Mouse (Mus musculus): ENCODE data around the gene Fam172a. TPM values are rescaled to one million over a fixed set of nuclear protein-coding genes. Genes with fewer than 3 reads are reported as not detected.

The Fam172a gene
- polyA plus RNA-seq, 1 experiment from 2014 or later: 33.0 TPM

DNA sequence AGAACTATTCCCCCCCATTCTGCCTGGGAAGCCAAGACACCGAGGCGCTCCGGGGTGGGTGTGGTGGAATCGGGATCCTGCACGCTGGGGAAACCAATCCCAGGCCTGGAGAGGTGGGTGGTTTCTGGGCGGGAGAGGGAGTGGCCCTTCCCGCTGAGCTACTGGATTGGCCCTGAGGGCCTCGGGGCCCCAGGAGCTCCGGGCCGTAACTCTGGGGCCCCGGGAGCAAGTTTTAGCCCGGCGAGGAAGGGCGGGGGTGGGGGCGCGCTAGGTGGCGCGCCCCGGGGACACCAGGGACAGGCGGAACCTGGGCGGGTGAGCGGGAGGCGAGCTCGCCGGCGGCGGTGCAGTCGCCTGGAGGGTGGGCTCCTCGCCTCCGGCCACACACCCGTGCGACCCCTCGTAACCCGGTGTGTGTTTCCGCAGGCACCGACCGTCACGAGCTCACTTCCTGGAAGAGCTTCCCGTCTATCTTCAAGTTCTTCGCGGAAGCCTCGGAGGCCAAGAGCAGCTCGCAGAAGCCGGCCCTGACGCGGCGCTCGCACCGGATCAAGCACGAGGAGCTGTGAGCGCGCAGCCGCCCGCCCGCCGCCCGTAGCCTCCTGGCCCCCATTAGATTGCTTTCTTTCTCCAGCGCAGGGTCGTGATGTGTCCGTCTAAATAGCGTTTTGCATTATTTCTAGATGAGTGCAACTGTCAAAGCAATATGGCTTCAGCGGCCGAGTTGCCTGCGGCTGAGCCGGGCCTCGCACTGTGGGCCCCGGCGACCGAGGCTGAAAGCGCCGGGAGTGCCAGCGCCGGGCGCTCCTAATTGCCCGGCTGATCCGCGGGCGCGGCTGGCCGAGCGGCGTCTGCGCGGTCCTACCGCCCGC is 461.5 kb downstream of the Fam172a start:
- Histone ChIP-seq H3K9ac (ENCODE audit: low read depth, low read length) (peak overlapping the region; percentile 71), H3K4me1 (ENCODE audit: control insufficient read depth, insufficient read depth, low read length) (no peaks in the 10 kb centered on the region), H3K36me3 (ENCODE audit: control insufficient read depth, insufficient read depth, low read length) (no peaks in the 10 kb centered on the region), H3K4me3 (ENCODE audit: low read depth, low read length) (peak overlapping the region; percentile 58), H3K4me2 (ENCODE audit: low read depth, low read length) (peak overlapping the region; percentile 98), H3K27ac (replicated peaks; ENCODE audit: low read depth, low read length) (peak overlapping the region; percentile 39; the same call in 1 of the 2 replicates), H3K27me3 (replicated peaks; ENCODE audit: control insufficient read depth, insufficient read depth, low read length) (peaks cover 32% of the 10 kb centered on the region), H3K9me3 (ENCODE audit: control insufficient read depth, low read length) (no peaks in the 10 kb centered on the region)
- peak; percentile 87 for DNase-seq (ENCODE audit: low spot score)
- ATAC-seq (ENCODE audit: low read depth): peak; percentile 94
- 0% methylated on average over 56 of the region's 86 CpGs for WGBS

GRCm38 (mm10) chr13:78164941-78165340 is 463.1 kb downstream of the Fam172a start:
- H3K36me3 ChIP-seq (ENCODE audit: control insufficient read depth, insufficient read depth, low read length): no peaks in the 10 kb centered on the region
- DNase-seq (ENCODE audit: low spot score): no peak
- ATAC-seq (ENCODE audit: low read depth): no peak
- H3K4me3 ChIP-seq (ENCODE audit: low read depth, low read length): no peak overlapping the region
- H3K4me1 ChIP-seq (ENCODE audit: control insufficient read depth, insufficient read depth, low read length): no peaks in the 10 kb centered on the region
- H3K9ac ChIP-seq (ENCODE audit: low read depth, low read length): no peak overlapping the region
- H3K4me2 ChIP-seq (ENCODE audit: low read depth, low read length): no peak overlapping the region
- no peak overlapping the region for H3K27ac ChIP-seq (replicated peaks; ENCODE audit: low read depth, low read length)
- no peaks in the 10 kb centered on the region for H3K9me3 ChIP-seq (ENCODE audit: control insufficient read depth, low read length)
- H3K27me3 ChIP-seq (replicated peaks; ENCODE audit: control insufficient read depth, insufficient read depth, low read length): peaks cover 43% of the 10 kb centered on the region

GRCm38 (mm10) chr13:78168166-78168565 is 466.3 kb downstream of the Fam172a start:
- H3K4me2 ChIP-seq (ENCODE audit: low read depth, low read length): no peak overlapping the region
- H3K36me3 ChIP-seq (ENCODE audit: control insufficient read depth, insufficient read depth, low read length): no peaks in the 10 kb centered on the region
- H3K27me3 ChIP-seq (replicated peaks; ENCODE audit: control insufficient read depth, insufficient read depth, low read length): peaks cover 69% of the 10 kb centered on the region
- DNase-seq (ENCODE audit: low spot score) (no peak), ATAC-seq (ENCODE audit: low read depth) (no peak)
- no peak overlapping the region for H3K9ac ChIP-seq (ENCODE audit: low read depth, low read length)
- no peaks in the 10 kb centered on the region for H3K9me3 ChIP-seq (ENCODE audit: control insufficient read depth, low read length)
- H3K4me3 ChIP-seq (ENCODE audit: low read depth, low read length): no peak overlapping the region
- no peaks in the 10 kb centered on the region for H3K4me1 ChIP-seq (ENCODE audit: control insufficient read depth, insufficient read depth, low read length)
- WGBS: 38% methylated on average over 4 of the region's 4 CpGs
- no peak overlapping the region for H3K27ac ChIP-seq (replicated peaks; ENCODE audit: low read depth, low read length)

DNA sequence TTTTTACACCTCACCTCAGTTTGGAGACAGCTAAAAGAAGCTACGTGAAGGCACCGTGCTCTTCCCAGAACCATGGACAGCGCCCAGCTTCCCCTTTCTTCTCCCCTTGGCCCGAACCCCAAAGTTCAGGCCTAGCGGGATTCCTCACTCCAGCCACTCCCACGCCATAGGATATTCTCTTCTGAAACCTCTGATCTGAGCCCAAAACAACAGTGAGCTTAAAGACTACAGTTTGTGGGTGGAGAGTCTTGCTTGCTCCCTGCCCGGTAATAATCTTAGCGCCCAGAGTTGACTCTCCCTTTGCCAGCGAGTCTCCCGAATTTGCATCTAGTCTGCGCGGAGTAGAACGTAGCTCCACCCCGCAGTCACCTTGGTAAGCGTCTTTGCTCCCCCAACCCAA is 469.5 kb downstream of the Fam172a start:
- Histone ChIP-seq H3K9me3 (ENCODE audit: control insufficient read depth, low read length) (no peaks in the 10 kb centered on the region), H3K36me3 (ENCODE audit: control insufficient read depth, insufficient read depth, low read length) (no peaks in the 10 kb centered on the region), H3K9ac (ENCODE audit: low read depth, low read length) (no peak overlapping the region), H3K27ac (replicated peaks; ENCODE audit: low read depth, low read length) (no peak overlapping the region), H3K4me2 (ENCODE audit: low read depth, low read length) (peak overlapping the region; percentile 41), H3K4me3 (ENCODE audit: low read depth, low read length) (0 out of 2 replicates have a peak overlapping the region, but pooled peaks have one; percentile 1), H3K27me3 (replicated peaks; ENCODE audit: control insufficient read depth, insufficient read depth, low read length) (peaks cover 76% of the 10 kb centered on the region), H3K4me1 (ENCODE audit: control insufficient read depth, insufficient read depth, low read length) (no peaks in the 10 kb centered on the region)
- 2% methylated on average over 15 of the region's 15 CpGs for whole genome bisulfite sequencing
- DNase-seq (ENCODE audit: low spot score): peak; percentile 75
- ATAC-seq (ENCODE audit: low read depth): peak; percentile 63; the same call in 1 of the 2 replicates

- no peak overlapping the region for H3K9ac ChIP-seq (ENCODE audit: low read depth, low read length)
- H3K36me3 ChIP-seq (ENCODE audit: control insufficient read depth, insufficient read depth, low read length): no peaks in the 10 kb centered on the region
- DNase-seq (ENCODE audit: low spot score): no peak
- no peak overlapping the region for H3K4me2 ChIP-seq (ENCODE audit: low read depth, low read length)
- no peak overlapping the region for H3K27ac ChIP-seq (replicated peaks; ENCODE audit: low read depth, low read length)
- H3K4me3 ChIP-seq (ENCODE audit: low read depth, low read length): no peak overlapping the region
- H3K27me3 ChIP-seq (replicated peaks; ENCODE audit: control insufficient read depth, insufficient read depth, low read length): peaks cover 82% of the 10 kb centered on the region
- H3K9me3 ChIP-seq (ENCODE audit: control insufficient read depth, low read length): no peaks in the 10 kb centered on the region
- no peak for ATAC-seq (ENCODE audit: low read depth)
- 3% methylated on average over 17 of the region's 17 CpGs for WGBS
- no peaks in the 10 kb centered on the region for H3K4me1 ChIP-seq (ENCODE audit: control insufficient read depth, insufficient read depth, low read length)
Measured at GRCm38 (mm10) chr13:78171984-78172636, 470.3 kb downstream of the Fam172a start.

DNA sequence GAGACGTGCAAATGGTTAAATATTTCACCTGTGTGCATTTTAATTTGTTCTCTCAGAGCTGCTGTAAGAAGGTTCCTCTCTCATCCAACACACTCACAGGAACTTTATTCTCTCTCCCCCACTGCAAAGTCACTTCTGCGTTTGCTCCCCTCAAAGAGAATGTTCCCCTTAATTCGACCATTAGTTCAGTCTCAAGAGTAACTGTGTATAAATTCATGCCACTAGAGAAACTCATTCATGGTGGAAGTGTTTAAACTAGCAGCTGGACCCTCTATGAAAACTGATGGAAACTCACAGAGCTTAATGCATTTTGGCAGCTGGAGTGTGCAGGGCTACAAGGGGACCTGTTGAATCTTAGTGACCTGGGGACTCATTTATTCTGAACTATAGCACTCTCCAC is 471.0 kb downstream of the Fam172a start:
- DNase-seq (ENCODE audit: low spot score) (no peak), ATAC-seq (ENCODE audit: low read depth) (no peak)
- Histone ChIP-seq H3K4me2 (ENCODE audit: low read depth, low read length) (no peak overlapping the region), H3K27me3 (replicated peaks; ENCODE audit: control insufficient read depth, insufficient read depth, low read length) (peaks cover 83% of the 10 kb centered on the region), H3K27ac (replicated peaks; ENCODE audit: low read depth, low read length) (no peak overlapping the region), H3K9me3 (ENCODE audit: control insufficient read depth, low read length) (no peaks in the 10 kb centered on the region), H3K9ac (ENCODE audit: low read depth, low read length) (no peak overlapping the region), H3K4me3 (ENCODE audit: low read depth, low read length) (no peak overlapping the region), H3K36me3 (ENCODE audit: control insufficient read depth, insufficient read depth, low read length) (no peaks in the 10 kb centered on the region), H3K4me1 (ENCODE audit: control insufficient read depth, insufficient read depth, low read length) (no peaks in the 10 kb centered on the region)
- 12% methylated on average over 3 of the region's 3 CpGs for WGBS

DNA sequence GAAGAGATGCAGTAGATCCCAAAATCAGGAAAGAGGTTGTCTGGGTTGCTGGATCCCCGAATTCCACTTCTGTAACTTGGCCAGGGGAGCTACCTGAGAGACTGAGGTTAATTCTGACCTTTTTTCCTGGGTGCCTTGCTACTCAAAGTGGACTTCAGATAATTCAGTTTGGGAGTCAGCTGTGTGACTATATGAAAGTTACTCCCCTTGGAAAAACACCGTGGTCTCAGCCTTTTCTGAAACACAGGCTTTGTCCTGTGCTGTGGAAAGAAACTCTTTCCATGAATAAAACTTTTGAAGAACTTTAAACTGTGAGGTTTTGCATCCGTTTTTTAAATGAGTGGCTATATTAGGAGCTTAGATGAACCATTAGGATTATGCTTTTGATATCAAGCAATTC is 472.4 kb downstream of the Fam172a start:
- no peaks in the 10 kb centered on the region for H3K36me3 ChIP-seq (ENCODE audit: control insufficient read depth, insufficient read depth, low read length)
- no peak overlapping the region for H3K4me2 ChIP-seq (ENCODE audit: low read depth, low read length)
- H3K27me3 ChIP-seq (replicated peaks; ENCODE audit: control insufficient read depth, insufficient read depth, low read length): peaks cover 88% of the 10 kb centered on the region
- ATAC-seq (ENCODE audit: low read depth) (no peak), DNase-seq (ENCODE audit: low spot score) (no peak)
- no peak overlapping the region for H3K27ac ChIP-seq (replicated peaks; ENCODE audit: low read depth, low read length)
- H3K4me3 ChIP-seq (ENCODE audit: low read depth, low read length): no peak overlapping the region
- no peaks in the 10 kb centered on the region for H3K9me3 ChIP-seq (ENCODE audit: control insufficient read depth, low read length)
- H3K9ac ChIP-seq (ENCODE audit: low read depth, low read length): no peak overlapping the region
- 0 out of 2 replicates have a peak, but pooled peaks cover 1% of the 10 kb centered on the region for H3K4me1 ChIP-seq (ENCODE audit: control insufficient read depth, insufficient read depth, low read length)
- 13% methylated on average over 3 of the region's 3 CpGs for WGBS

- Histone ChIP-seq H3K27me3 (replicated peaks; ENCODE audit: control insufficient read depth, insufficient read depth, low read length) (peaks cover 88% of the 10 kb centered on the region), H3K4me2 (ENCODE audit: low read depth, low read length) (no peak overlapping the region), H3K9me3 (ENCODE audit: control insufficient read depth, low read length) (no peaks in the 10 kb centered on the region), H3K4me3 (ENCODE audit: low read depth, low read length) (no peak overlapping the region), H3K4me1 (ENCODE audit: control insufficient read depth, insufficient read depth, low read length) (0 out of 2 replicates have a peak, but pooled peaks cover 8% of the 10 kb centered on the region), H3K27ac (replicated peaks; ENCODE audit: low read depth, low read length) (no peak overlapping the region), H3K36me3 (ENCODE audit: control insufficient read depth, insufficient read depth, low read length) (no peaks in the 10 kb centered on the region), H3K9ac (ENCODE audit: low read depth, low read length) (no peak overlapping the region)
- no peak for DNase-seq (ENCODE audit: low spot score)
- 10% methylated on average over 1 of the region's 1 CpGs for WGBS
- no peak for ATAC-seq (ENCODE audit: low read depth)
Measured at GRCm38 (mm10) chr13:78174891-78175290, 473.1 kb downstream of the Fam172a start.

Measured in embryonic facial prominence, embryonic 14.5 days (tissue).